Mouse (Mus musculus): ENCODE measurements around the gene Vps29.
"Not testable (repeated sequence)": the region's sequence is repeated elsewhere in the genome, so short reads cannot be mapped to it uniquely, and the experiment has no call there.

DNA sequence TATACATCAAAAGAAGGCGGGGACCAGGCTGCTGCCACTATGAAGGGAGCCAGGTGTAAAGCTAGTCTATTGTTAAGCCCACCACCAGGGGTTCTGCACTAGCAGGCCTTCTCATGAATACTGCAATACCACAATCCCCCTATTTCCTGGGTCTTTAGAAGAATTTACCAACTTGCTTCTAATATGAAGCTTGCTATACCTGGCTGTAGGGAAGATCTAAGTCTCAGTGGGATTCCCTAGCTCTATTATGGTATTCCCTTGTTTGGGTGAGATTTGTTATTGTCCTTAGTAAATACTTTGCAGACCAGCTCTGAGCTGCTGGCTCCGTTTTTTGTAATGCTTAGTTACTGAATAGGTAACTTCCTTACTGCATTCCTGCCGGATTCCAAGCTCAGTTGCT lies 35.2 kb upstream of the Vps29 start:
- TF ChIP-seq CTCF (IDR thresholded peaks at IDR 0.05; ENCODE audit: extremely low read depth, insufficient read depth, insufficient read length, insufficient replicate concordance); POLR2A (IDR thresholded peaks at IDR 0.05; ENCODE audit: low read depth, low read length): not testable (repeated sequence)
